Mouse (Mus musculus) limb, embryonic 11.5 days (tissue): ENCODE results near the gene Ass1. TPM values are rescaled to one million over a fixed set of nuclear protein-coding genes. Genes with fewer than 3 reads are reported as not detected.

Experiments used
- ATAC-seq: fragments of 200-750 bp; cut with Nextera tagmentation; 2 replicates; pipeline ENCODE4 v1.8.0; 2017; ENCODE audit warnings: low read depth; ENCODE audit not compliant: insufficient number of reproducible peaks, low FRiP score, low TSS enrichment
- DNase-seq: peaks from one replicate; pipeline ENCODE4 v3.0.0-alpha.2; 2015; ENCODE audit warnings: low spot score
- H3K27ac ChIP-seq: fragments of 300-500 bp; sonication (generic); replicated peaks from 2 replicates; pipeline ENCODE4 v1.5.1; 2014; ENCODE audit warnings: low read depth, mild to moderate bottlenecking, low read length
- H3K27me3 ChIP-seq: fragments of 300-500 bp; sonication (generic); 2 replicates; pipeline ENCODE4 v1.6.1; 2014; ENCODE audit warnings: mild to moderate bottlenecking, low read length, mixed read lengths; ENCODE audit not compliant: control insufficient read depth, insufficient read depth
- H3K36me3 ChIP-seq: fragments of 300-500 bp; sonication (generic); 2 replicates; pipeline ENCODE4 v1.6.1; 2014; ENCODE audit warnings: mild to moderate bottlenecking, low read length, moderate library complexity, mixed read lengths; ENCODE audit not compliant: control insufficient read depth, insufficient read depth
- H3K4me1 ChIP-seq: fragments of 300-500 bp; sonication (generic); 2 replicates; pipeline ENCODE4 v1.6.1; 2014; ENCODE audit warnings: low read length, mixed read lengths; ENCODE audit not compliant: control insufficient read depth, insufficient read depth
- H3K4me2 ChIP-seq: fragments of 300-500 bp; sonication (generic); 2 replicates; pipeline ENCODE4 v1.6.1; 2014; ENCODE audit warnings: low read depth, mild to moderate bottlenecking, moderate library complexity; ENCODE audit not compliant: severe bottlenecking
- H3K4me3 ChIP-seq: fragments of 300-500 bp; sonication (generic); 2 replicates; pipeline ENCODE4 v1.5.1; 2014; ENCODE audit warnings: low read depth, low read length
- H3K9ac ChIP-seq: fragments of 300-500 bp; sonication (generic); 2 replicates; pipeline ENCODE4 v1.6.1; 2014; ENCODE audit warnings: mild to moderate bottlenecking, low read length
- H3K9me3 ChIP-seq: fragments of 300-500 bp; sonication (generic); 2 replicates; pipeline ENCODE4 v1.6.1; 2016; ENCODE audit warnings: low read length; ENCODE audit not compliant: control insufficient read depth
- WGBS: fragments of 180-500 bp; shearing (Covaris S2); extraction: QIAGEN DNeasy Blood & Tissue Kit; methylation state at CpG from one replicate; pipeline ENCODE4 v1.1.7; 2014; 5-methylcytosine and 5-hydroxymethylcytosine counted together
- polyA plus RNA-seq: library from polyadenylated mRNA; unstranded; fragments of >200 nt; fragmentation: Nextera tagmentation; extraction: Ambion mirVana; gene quantifications from 2 replicates; pipeline ENCODE4 v1.2.1, GENCODE M21; 2014

The Ass1 gene
- polyA plus RNA-seq, 1 experiment from 2014 or later, result 5.8 TPM

DNA sequence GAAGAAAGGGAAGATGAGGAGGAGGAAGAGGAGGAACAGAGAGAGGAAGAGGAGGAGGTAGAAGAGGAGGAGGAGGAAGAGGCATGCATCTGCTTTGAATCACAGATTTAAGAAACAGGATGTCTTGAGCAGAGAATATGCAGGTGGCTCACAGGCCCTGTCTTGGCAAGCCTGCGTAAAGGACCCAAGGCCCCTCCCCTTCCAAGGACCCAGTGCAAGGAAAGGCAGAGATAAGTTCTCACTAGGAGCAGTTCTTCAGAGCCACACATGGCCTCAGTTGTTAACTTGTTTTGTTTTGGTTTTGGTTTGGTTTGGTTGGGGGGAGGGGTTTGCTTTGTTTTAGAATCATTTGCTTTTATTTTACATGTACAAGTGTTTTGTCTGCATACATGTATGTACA is 18.5 kb upstream of the Ass1 start:
- Histone ChIP-seq H3K9ac (no peak overlapping the region), H3K27me3 (no peaks in the 10 kb centered on the region), H3K4me1 (0 out of 2 replicates have a peak, but pooled peaks cover 5% of the 10 kb centered on the region), H3K4me3 (no peak overlapping the region), H3K36me3 (no peaks in the 10 kb centered on the region), H3K27ac (no peak overlapping the region), H3K4me2 (no peak overlapping the region), H3K9me3 (no peaks in the 10 kb centered on the region)
- WGBS, result 14% methylated on average over 1 of the region's 1 CpGs
- no peak for ATAC-seq
- no peak for DNase-seq

DNA sequence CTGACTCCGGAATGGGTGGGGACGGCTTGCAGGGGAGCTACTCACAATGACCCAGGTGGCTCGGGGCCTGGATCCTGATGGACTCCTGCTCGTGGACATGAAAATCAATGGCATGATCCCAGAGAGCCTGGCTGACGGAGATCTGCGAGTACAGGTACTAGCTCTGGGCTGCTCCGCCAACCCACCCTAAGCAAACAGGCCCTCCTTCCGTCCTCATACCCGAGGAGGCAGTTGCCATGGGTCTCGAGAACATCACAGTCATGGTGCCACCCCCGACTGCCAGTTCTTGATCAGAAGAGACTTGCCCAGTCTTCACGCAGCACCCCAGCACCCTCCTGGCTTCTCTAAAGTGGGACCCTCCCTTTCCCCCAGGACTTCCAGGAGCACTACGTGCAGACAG is 17.0 kb upstream of the Ass1 start:
- H3K4me2 ChIP-seq, result no peak overlapping the region
- ATAC-seq (no peak), DNase-seq (no peak)
- WGBS, result 83% methylated on average over 13 of the region's 13 CpGs
- H3K27me3 ChIP-seq, result no peaks in the 10 kb centered on the region
- no peak overlapping the region for H3K9ac ChIP-seq
- H3K36me3 ChIP-seq, result no peaks in the 10 kb centered on the region
- H3K4me3 ChIP-seq, result no peak overlapping the region
- H3K4me1 ChIP-seq, result 0 out of 2 replicates have a peak, but pooled peaks cover 5% of the 10 kb centered on the region
- no peaks in the 10 kb centered on the region for H3K9me3 ChIP-seq
- no peak overlapping the region for H3K27ac ChIP-seq

- Histone ChIP-seq H3K36me3 (no peaks in the 10 kb centered on the region), H3K27ac (no peak overlapping the region), H3K4me2 (no peak overlapping the region), H3K9ac (no peak overlapping the region), H3K9me3 (no peaks in the 10 kb centered on the region), H3K4me1 (0 out of 2 replicates have a peak, but pooled peaks cover 5% of the 10 kb centered on the region), H3K27me3 (0 out of 2 replicates have a peak, but pooled peaks cover 3% of the 10 kb centered on the region), H3K4me3 (no peak overlapping the region)
- DNase-seq (no peak), ATAC-seq (no peak)
- 35% methylated on average over 11 of the region's 11 CpGs for WGBS
Observed at GRCm38 (mm10) chr2:31453559-31454177, 16.3 kb upstream of the Ass1 start.

DNA sequence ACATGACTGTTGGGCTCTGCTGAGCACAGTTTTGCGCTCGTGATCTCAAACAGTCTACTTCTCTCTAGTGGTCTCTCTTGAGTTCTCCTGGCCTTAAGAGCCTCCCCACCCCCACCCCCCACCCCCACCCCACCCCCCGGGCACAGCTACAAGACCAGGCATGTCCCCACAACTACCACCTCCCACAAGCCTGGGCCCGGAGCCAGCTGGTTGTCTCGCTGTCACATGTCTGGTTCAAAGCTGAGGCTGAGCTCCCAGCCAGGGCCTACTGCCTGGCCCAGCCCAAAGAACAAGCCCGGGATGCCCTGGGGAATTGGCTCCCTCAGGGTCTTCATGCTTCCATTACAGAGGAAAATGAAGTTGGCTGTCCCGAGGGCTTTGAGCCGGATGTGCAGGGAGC is 15.7 kb upstream of the Ass1 start:
- H3K9me3 ChIP-seq, result no peaks in the 10 kb centered on the region
- 75% methylated on average over 8 of the region's 8 CpGs for WGBS
- ATAC-seq, result no peak
- H3K4me1 ChIP-seq, result 0 out of 2 replicates have a peak, but pooled peaks cover 5% of the 10 kb centered on the region
- no peak overlapping the region for H3K9ac ChIP-seq
- DNase-seq, result no peak
- H3K27ac ChIP-seq, result no peak overlapping the region
- H3K27me3 ChIP-seq, result 0 out of 2 replicates have a peak, but pooled peaks cover 8% of the 10 kb centered on the region
- H3K4me3 ChIP-seq, result no peak overlapping the region
- H3K4me2 ChIP-seq, result no peak overlapping the region
- H3K36me3 ChIP-seq, result no peaks in the 10 kb centered on the region

DNA sequence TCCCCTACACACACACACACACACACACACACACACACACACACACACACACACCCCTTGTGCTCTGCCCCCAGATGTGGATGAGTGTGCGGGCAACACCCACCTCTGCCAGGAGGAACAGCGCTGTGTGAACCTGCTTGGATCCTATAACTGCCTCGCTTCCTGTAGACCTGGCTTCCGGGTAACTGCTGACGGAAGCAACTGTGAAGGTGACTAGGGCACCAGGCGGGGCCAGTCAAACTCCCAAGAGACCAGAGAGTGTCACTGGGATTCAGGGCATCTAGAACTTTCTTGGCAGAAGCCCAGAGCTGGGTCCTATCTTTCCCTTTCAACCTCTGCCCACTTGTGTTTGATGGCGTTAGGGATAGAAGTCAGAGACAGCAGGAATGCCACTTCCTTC is 14.6 kb upstream of the Ass1 start:
- no peaks in the 10 kb centered on the region for H3K36me3 ChIP-seq
- 87% methylated on average over 7 of the region's 7 CpGs for WGBS
- H3K9me3 ChIP-seq, result no peaks in the 10 kb centered on the region
- H3K27ac ChIP-seq, result no peak overlapping the region
- ATAC-seq (no peak), DNase-seq (no peak)
- H3K9ac ChIP-seq, result no peak overlapping the region
- peaks cover 16% of the 10 kb centered on the region for H3K27me3 ChIP-seq
- H3K4me2 ChIP-seq, result no peak overlapping the region
- no peak overlapping the region for H3K4me3 ChIP-seq
- 0 out of 2 replicates have a peak, but pooled peaks cover 8% of the 10 kb centered on the region for H3K4me1 ChIP-seq

- 44% methylated on average over 5 of the region's 5 CpGs for WGBS
- H3K27me3 ChIP-seq, result peaks cover 23% of the 10 kb centered on the region
Observed at GRCm38 (mm10) chr2:31458460-31458859, 11.5 kb upstream of the Ass1 start.

GRCm38 (mm10) chr2:31458989-31459936 is 10.7 kb upstream of the Ass1 start:
- H3K27ac ChIP-seq, result no peak overlapping the region
- no peaks in the 10 kb centered on the region for H3K9me3 ChIP-seq
- no peak for DNase-seq
- peaks cover 23% of the 10 kb centered on the region for H3K27me3 ChIP-seq
- peak overlapping the region; percentile 55; the same call in 1 of the 2 replicates for H3K9ac ChIP-seq
- WGBS, result 34% methylated on average over 16 of the region's 16 CpGs
- ATAC-seq, result no peak
- no peaks in the 10 kb centered on the region for H3K36me3 ChIP-seq
- peaks cover 11% of the 10 kb centered on the region for H3K4me1 ChIP-seq
- peak overlapping the region; percentile 37 for H3K4me3 ChIP-seq
- H3K4me2 ChIP-seq, result peak overlapping the region; percentile 84

More at GRCm38 (mm10) chr2:31458460-31458859, 11.5 kb upstream of the Ass1 start:
- H3K4me2 ChIP-seq, result no peak overlapping the region
- DNase-seq, result no peak
- no peaks in the 10 kb centered on the region for H3K36me3 ChIP-seq
- no peak for ATAC-seq
- no peak overlapping the region for H3K9ac ChIP-seq
- H3K27ac ChIP-seq, result no peak overlapping the region
- H3K4me1 ChIP-seq, result peaks cover 8% of the 10 kb centered on the region; the same call in 1 of the 2 replicates
- H3K9me3 ChIP-seq, result no peaks in the 10 kb centered on the region
- H3K4me3 ChIP-seq, result no peak overlapping the region

GRCm38 (mm10) chr2:31460025-31460571 is 9.9 kb upstream of the Ass1 start:
- DNase-seq, result peak; percentile 72
- H3K27me3 ChIP-seq, result peaks cover 23% of the 10 kb centered on the region

More at GRCm38 (mm10) chr2:31460025-31460571, 9.9 kb upstream of the Ass1 start:
- no peaks in the 10 kb centered on the region for H3K9me3 ChIP-seq
- peak overlapping the region; percentile 37 for H3K4me3 ChIP-seq
- H3K9ac ChIP-seq, result peak overlapping the region; percentile 55
- no peak overlapping the region for H3K27ac ChIP-seq
- whole genome bisulfite sequencing, result 1% methylated on average over 48 of the region's 48 CpGs
- H3K4me2 ChIP-seq, result peak overlapping the region; percentile 84
- ATAC-seq, result no peak
- no peaks in the 10 kb centered on the region for H3K36me3 ChIP-seq
- peaks cover 11% of the 10 kb centered on the region for H3K4me1 ChIP-seq
